Mouse (Mus musculus) stomach, embryonic 16.5 days (tissue): ENCODE results near the gene Hivep1. TPM values are rescaled to one million over a fixed set of nuclear protein-coding genes. Genes with fewer than 3 reads are reported as not detected.

Source experiments
- ATAC-seq: fragments of 200-750 bp; cut with Nextera tagmentation; 2 replicates; pipeline ENCODE4 v1.8.0; 2017; ENCODE audit warnings: moderate number of reproducible peaks, moderate TSS enrichment; ENCODE audit not compliant: insufficient read depth, low FRiP score
- H3K27ac ChIP-seq: fragments of 300-500 bp; sonication (generic); 2 replicates; pipeline ENCODE4 v1.5.1; 2014; ENCODE audit warnings: low read length
- H3K27me3 ChIP-seq: fragments of 300-500 bp; sonication (generic); 2 replicates; pipeline ENCODE4 v1.6.1; 2014; ENCODE audit warnings: low read length, control low read depth, mixed read lengths; ENCODE audit not compliant: control insufficient read depth, insufficient read depth
- H3K36me3 ChIP-seq: fragments of 300-500 bp; sonication (generic); 2 replicates; pipeline ENCODE4 v1.6.1; 2014; ENCODE audit warnings: low read length; ENCODE audit not compliant: control insufficient read depth, insufficient read depth
- H3K4me1 ChIP-seq: fragments of 300-500 bp; sonication (generic); 2 replicates; pipeline ENCODE4 v1.6.1; 2014; ENCODE audit warnings: low read length, control low read depth, mixed read lengths; ENCODE audit not compliant: control insufficient read depth, insufficient read depth
- H3K4me2 ChIP-seq: fragments of 300-500 bp; sonication (generic); 2 replicates; pipeline ENCODE4 v1.6.1; 2014; ENCODE audit warnings: low read depth, low read length, mixed read lengths
- H3K4me3 ChIP-seq: fragments of 300-500 bp; sonication (generic); replicated peaks from 2 replicates; pipeline ENCODE4 v1.5.1; 2014; ENCODE audit warnings: mild to moderate bottlenecking, low read length
- H3K9ac ChIP-seq: fragments of 300-500 bp; sonication (generic); 2 replicates; pipeline ENCODE4 v1.6.1; 2014; ENCODE audit warnings: low read length
- H3K9me3 ChIP-seq: fragments of 300-500 bp; sonication (generic); replicated peaks from 2 replicates; pipeline ENCODE4 v1.6.1; 2016; ENCODE audit warnings: low read length, control low read depth; ENCODE audit not compliant: control insufficient read depth
- WGBS: fragments of 180-500 bp; shearing (Covaris S2); extraction: QIAGEN DNeasy Blood & Tissue Kit; methylation state at CpG from one replicate; pipeline ENCODE4 v1.1.7; 2014; 5-methylcytosine and 5-hydroxymethylcytosine counted together
- polyA plus RNA-seq: library from polyadenylated mRNA; unstranded; fragments of >200 nt; fragmentation: Nextera tagmentation; extraction: Ambion mirVana; gene quantifications from 2 replicates; pipeline ENCODE4 v1.2.1, GENCODE M21; 2015

Hivep1 gene
- polyA plus RNA-seq, 1 experiment from 2014 or later, result 7.0 TPM

- H3K9ac ChIP-seq, result no peak overlapping the region
- no peaks in the 10 kb centered on the region for H3K36me3 ChIP-seq
- peaks cover 21% of the 10 kb centered on the region for H3K4me1 ChIP-seq
- H3K9me3 ChIP-seq, result no peaks in the 10 kb centered on the region
- 20% methylated on average over 8 of the region's 8 CpGs for WGBS
- H3K4me3 ChIP-seq, result no peak overlapping the region
- no peaks in the 10 kb centered on the region for H3K27me3 ChIP-seq
- H3K4me2 ChIP-seq, result peak overlapping the region; percentile 26; the same call in 1 of the 2 replicates
- no peak overlapping the region for H3K27ac ChIP-seq
- ATAC-seq, result peak; percentile 88
Measured at GRCm38 (mm10) chr13:42102980-42103379, 51.2 kb downstream of the Hivep1 start.

- no peak overlapping the region for H3K27ac ChIP-seq
- H3K9ac ChIP-seq, result no peak overlapping the region
- H3K4me3 ChIP-seq, result no peak overlapping the region
- 59% methylated on average over 11 of the region's 11 CpGs for WGBS
- no peaks in the 10 kb centered on the region for H3K9me3 ChIP-seq
- ATAC-seq, result no peak
- H3K4me2 ChIP-seq, result peak overlapping the region; percentile 26; the same call in 1 of the 2 replicates
- peaks cover 26% of the 10 kb centered on the region for H3K4me1 ChIP-seq
- H3K27me3 ChIP-seq, result no peaks in the 10 kb centered on the region
- no peaks in the 10 kb centered on the region for H3K36me3 ChIP-seq
Measured at GRCm38 (mm10) chr13:42103486-42104166, 51.8 kb downstream of the Hivep1 start.

GRCm38 (mm10) chr13:42104371-42104770, 52.5 kb downstream of the Hivep1 start:
- 89% methylated on average over 3 of the region's 3 CpGs for WGBS
- Histone ChIP-seq H3K4me3 (no peak overlapping the region), H3K9me3 (no peaks in the 10 kb centered on the region), H3K27ac (no peak overlapping the region), H3K9ac (no peak overlapping the region), H3K4me2 (no peak overlapping the region), H3K4me1 (peaks cover 26% of the 10 kb centered on the region), H3K36me3 (no peaks in the 10 kb centered on the region), H3K27me3 (no peaks in the 10 kb centered on the region)
- ATAC-seq, result no peak

GRCm38 (mm10) chr13:42108483-42109215, 56.8 kb downstream of the Hivep1 start:
- peaks cover 6% of the 10 kb centered on the region; the same call in 1 of the 2 replicates for H3K4me1 ChIP-seq
- H3K36me3 ChIP-seq, result no peaks in the 10 kb centered on the region
- no peak overlapping the region for H3K4me2 ChIP-seq
- no peak for ATAC-seq
- no peak overlapping the region for H3K27ac ChIP-seq
- no peak overlapping the region for H3K4me3 ChIP-seq
- no peak overlapping the region for H3K9ac ChIP-seq
- 62% methylated on average over 11 of the region's 11 CpGs for WGBS
- H3K9me3 ChIP-seq, result no peaks in the 10 kb centered on the region
- H3K27me3 ChIP-seq, result no peaks in the 10 kb centered on the region

GRCm38 (mm10) chr13:42110416-42110815, 58.6 kb downstream of the Hivep1 start:
- Histone ChIP-seq H3K9me3 (no peaks in the 10 kb centered on the region), H3K4me2 (no peak overlapping the region), H3K9ac (no peak overlapping the region), H3K27ac (no peak overlapping the region), H3K36me3 (no peaks in the 10 kb centered on the region), H3K4me1 (0 out of 2 replicates have a peak, but pooled peaks cover 5% of the 10 kb centered on the region), H3K4me3 (no peak overlapping the region), H3K27me3 (no peaks in the 10 kb centered on the region)
- no peak for ATAC-seq
- WGBS, result 84% methylated on average over 3 of the region's 3 CpGs

GRCm38 (mm10) chr13:42112071-42112470, 60.2 kb downstream of the Hivep1 start:
- 83% methylated on average over 6 of the region's 6 CpGs for WGBS
- Histone ChIP-seq H3K4me1 (0 out of 2 replicates have a peak, but pooled peaks cover 5% of the 10 kb centered on the region), H3K9me3 (no peaks in the 10 kb centered on the region), H3K27me3 (no peaks in the 10 kb centered on the region), H3K9ac (no peak overlapping the region), H3K36me3 (no peaks in the 10 kb centered on the region), H3K4me2 (no peak overlapping the region), H3K4me3 (no peak overlapping the region), H3K27ac (no peak overlapping the region)
- ATAC-seq, result no peak

GRCm38 (mm10) chr13:42112748-42113147, 60.9 kb downstream of the Hivep1 start:
- 0 out of 2 replicates have a peak, but pooled peaks cover 5% of the 10 kb centered on the region for H3K4me1 ChIP-seq
- no peak for ATAC-seq
- no peak overlapping the region for H3K27ac ChIP-seq
- no peak overlapping the region for H3K4me2 ChIP-seq
- H3K9ac ChIP-seq, result no peak overlapping the region
- no peak overlapping the region for H3K4me3 ChIP-seq
- no peaks in the 10 kb centered on the region for H3K9me3 ChIP-seq
- no peaks in the 10 kb centered on the region for H3K36me3 ChIP-seq
- 71% methylated on average over 5 of the region's 5 CpGs for WGBS
- H3K27me3 ChIP-seq, result no peaks in the 10 kb centered on the region

GRCm38 (mm10) chr13:42113601-42114000, 61.8 kb downstream of the Hivep1 start:
- no peak overlapping the region for H3K9ac ChIP-seq
- H3K4me3 ChIP-seq, result no peak overlapping the region
- ATAC-seq, result no peak
- no peaks in the 10 kb centered on the region for H3K9me3 ChIP-seq
- no peaks in the 10 kb centered on the region for H3K27me3 ChIP-seq
- 89% methylated on average over 7 of the region's 7 CpGs for WGBS
- no peak overlapping the region for H3K27ac ChIP-seq
- H3K4me1 ChIP-seq, result no peaks in the 10 kb centered on the region
- H3K36me3 ChIP-seq, result no peaks in the 10 kb centered on the region
- H3K4me2 ChIP-seq, result no peak overlapping the region

- Histone ChIP-seq H3K9me3 (no peaks in the 10 kb centered on the region), H3K27me3 (no peaks in the 10 kb centered on the region), H3K4me2 (no peak overlapping the region), H3K4me1 (no peaks in the 10 kb centered on the region), H3K4me3 (no peak overlapping the region), H3K27ac (no peak overlapping the region), H3K9ac (no peak overlapping the region), H3K36me3 (no peaks in the 10 kb centered on the region)
- WGBS, result 90% methylated on average over 6 of the region's 6 CpGs
- ATAC-seq, result no peak
Measured at GRCm38 (mm10) chr13:42116301-42116700, 64.5 kb downstream of the Hivep1 start.
